Mouse (Mus musculus) small intestine, adult 2 months (tissue): ENCODE results near the gene Pomgnt1. TPM values are rescaled to one million over a fixed set of nuclear protein-coding genes. Genes with fewer than 3 reads are reported as not detected.

Experiments
- H3K27ac ChIP-seq: fragments of 200-500 bp; 2 replicates; pipeline ENCODE4 v1.5.1; 2012; ENCODE audit warnings: low read depth, low read length, control low read depth, inconsistent platforms; ENCODE audit not compliant: insufficient read depth
- H3K27me3 ChIP-seq: fragments of 200-500 bp; 2 replicates; pipeline ENCODE4 v1.6.1; 2012; ENCODE audit warnings: mild to moderate bottlenecking, moderate library complexity, low read length, inconsistent platforms; ENCODE audit not compliant: control insufficient read depth, insufficient read depth
- H3K36me3 ChIP-seq: fragments of 200-500 bp; 2 replicates; pipeline ENCODE4 v1.6.1; 2012; ENCODE audit warnings: mild to moderate bottlenecking, low read length, control low read depth, inconsistent platforms; ENCODE audit not compliant: control insufficient read depth, insufficient read depth
- H3K4me1 ChIP-seq: fragments of 200-500 bp; 2 replicates; pipeline ENCODE4 v1.6.1; 2012; ENCODE audit warnings: low read length, inconsistent platforms, mixed read lengths; ENCODE audit not compliant: control insufficient read depth, insufficient read depth, insufficient read length
- H3K4me3 ChIP-seq: fragments of 200-500 bp; 2 replicates; pipeline ENCODE4 v1.5.1; 2012; ENCODE audit warnings: low read depth, mild to moderate bottlenecking, control low read depth, inconsistent platforms, low read length, moderate library complexity
- CTCF ChIP-seq: fragments of 200-500 bp; IDR thresholded peaks from 2 replicates; pipeline ENCODE4 v1.5.1; 2012; ENCODE audit warnings: low read depth, mild to moderate bottlenecking, control low read depth, inconsistent platforms, low read length, moderate library complexity, mixed read lengths; ENCODE audit not compliant: insufficient replicate concordance, insufficient read length; ENCODE audit errors: extremely low read depth
- POLR2A ChIP-seq: fragments of 200-500 bp; IDR thresholded peaks from 2 replicates; pipeline ENCODE4 v1.6.1; 2012; ENCODE audit warnings: low read depth, mild to moderate bottlenecking, control low read depth, inconsistent platforms, low read length, moderate library complexity
- WGBS: fragments of 180-500 bp; shearing (Covaris S2); methylation state at CpG from one replicate; pipeline ENCODE4 v1.1.7; 2018; 5-methylcytosine and 5-hydroxymethylcytosine counted together
- polyA plus RNA-seq: library from polyadenylated mRNA; depleted of rRNA; stranded (reverse); fragments of >200 nt; gene quantifications from 2 replicates; pipeline ENCODE4 v1.2.3, GENCODE M21; 2012

Gene Pomgnt1
- polyA plus RNA-seq, 1 experiment, result 10.5 TPM

DNA sequence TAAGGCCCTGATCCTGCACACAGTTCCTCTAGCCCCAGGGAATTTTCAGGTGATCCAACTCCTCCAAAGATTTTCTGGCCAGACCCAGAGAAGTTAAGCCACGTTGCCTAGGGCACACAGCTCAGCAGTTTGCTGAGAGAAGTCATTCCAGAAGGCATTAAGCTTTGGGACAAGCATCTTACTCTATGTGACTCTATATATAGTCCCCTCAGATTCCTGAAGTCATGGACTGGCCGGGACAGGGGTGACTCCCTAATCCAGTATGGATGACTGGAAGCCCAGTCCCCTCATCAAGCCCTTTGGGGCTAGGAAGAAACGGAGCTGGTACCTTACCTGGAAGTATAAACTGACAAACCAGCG is 27.2 kb downstream of the Pomgnt1 start:
- H3K27ac ChIP-seq, result 0 out of 2 replicates have a peak overlapping the region, but pooled peaks have one; percentile 0
- no peaks in the 10 kb centered on the region for H3K27me3 ChIP-seq
- H3K36me3 ChIP-seq, result peaks cover 27% of the 10 kb centered on the region
- no peak for TF ChIP-seq POLR2A
- TF ChIP-seq CTCF, result no peak
- WGBS, result 9% methylated on average over 4 of the region's 4 CpGs
- H3K4me3 ChIP-seq, result peak overlapping the region; percentile 68
- H3K4me1 ChIP-seq, result peaks cover 3% of the 10 kb centered on the region; the same call in 1 of the 2 replicates

DNA sequence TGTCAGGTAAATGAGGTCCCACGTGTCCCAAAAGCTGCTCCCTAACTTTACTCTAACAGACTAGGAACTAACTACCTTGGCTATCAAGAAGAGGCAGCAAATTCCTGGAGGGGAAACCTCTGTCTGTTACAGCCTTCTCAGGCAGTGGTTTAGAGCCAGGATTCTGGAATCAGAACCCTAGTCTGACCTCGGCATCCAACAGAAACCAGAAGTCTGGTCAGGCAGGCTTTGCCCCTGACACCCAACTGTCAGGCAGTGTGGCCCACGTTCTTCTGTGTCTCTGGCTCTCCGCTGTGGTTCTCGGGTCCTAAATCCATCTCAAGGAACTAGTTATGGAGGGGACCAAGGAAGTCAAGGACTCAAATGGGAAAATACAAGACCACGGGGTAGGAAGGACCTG is 27.6 kb downstream of the Pomgnt1 start, which contains the start of gene Lurap1:
Gene Lurap1 (minus strand): TSS at position 101 of the 400 bp plus-strand sequence.
- Histone ChIP-seq H3K4me1 (peaks cover 3% of the 10 kb centered on the region; the same call in 1 of the 2 replicates), H3K27ac (peak within 1 kb of the TSS; percentile 74), H3K27me3 (no peaks in the 10 kb centered on the region), H3K4me3 (peak within 1 kb of the TSS; percentile 92), H3K36me3 (peaks cover 30% of the 10 kb centered on the region)
- TF ChIP-seq CTCF, result no peak
- no peak for TF ChIP-seq POLR2A
- WGBS, result 52% methylated on average over 6 of the region's 6 CpGs

DNA sequence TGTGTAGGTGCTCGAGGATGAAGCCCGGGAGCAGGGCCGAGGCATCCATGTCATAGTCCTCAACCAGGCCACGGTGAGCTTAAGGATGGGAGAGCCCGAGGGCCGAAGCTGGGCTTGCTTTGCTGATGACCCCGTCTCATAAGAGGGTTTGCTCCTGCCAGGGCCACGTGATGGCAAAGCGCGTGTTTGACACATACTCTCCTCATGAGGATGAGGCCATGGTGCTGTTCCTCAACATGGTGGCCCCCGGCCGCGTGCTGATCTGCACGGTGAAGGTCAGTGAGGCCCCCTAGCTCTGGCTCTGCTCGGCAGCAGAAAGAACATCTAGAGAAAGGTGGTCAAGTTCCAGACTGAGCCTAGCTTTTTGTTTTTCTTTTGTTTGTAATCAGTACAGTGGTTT is 29.1 kb downstream of the Pomgnt1 start:
- H3K36me3 ChIP-seq, result peaks cover 35% of the 10 kb centered on the region
- TF ChIP-seq POLR2A (no peak), CTCF (no peak)
- peaks cover 3% of the 10 kb centered on the region; the same call in 1 of the 2 replicates for H3K4me1 ChIP-seq
- no peak overlapping the region for H3K4me3 ChIP-seq
- WGBS, result 94% methylated on average over 15 of the region's 15 CpGs
- H3K27ac ChIP-seq, result no peak overlapping the region
- no peaks in the 10 kb centered on the region for H3K27me3 ChIP-seq

DNA sequence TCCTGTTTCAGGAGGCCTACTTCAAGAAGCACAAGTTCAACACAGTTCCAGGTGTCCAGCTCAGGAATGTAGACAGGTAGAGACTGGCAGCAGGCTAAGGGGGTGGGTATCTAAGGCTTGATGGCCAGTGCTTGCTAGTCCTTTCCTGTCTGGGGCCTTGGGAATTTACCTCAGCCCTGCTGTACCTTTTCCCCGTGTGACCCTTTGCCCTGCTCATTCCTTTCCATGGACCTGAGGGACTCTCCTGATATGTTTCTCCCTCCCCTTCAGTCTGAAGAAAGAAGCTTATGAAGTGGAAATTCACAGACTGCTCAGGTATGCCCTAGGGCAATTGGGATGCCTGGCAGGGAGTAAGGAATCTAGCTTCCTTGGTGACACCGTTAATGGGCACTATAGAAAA is 34.2 kb downstream of the Pomgnt1 start:
- 86% methylated on average over 2 of the region's 2 CpGs for WGBS
- no peak overlapping the region for H3K4me3 ChIP-seq
- peaks cover 48% of the 10 kb centered on the region for H3K36me3 ChIP-seq
- H3K4me1 ChIP-seq, result peaks cover 2% of the 10 kb centered on the region; the same call in 1 of the 2 replicates
- TF ChIP-seq POLR2A (no peak), CTCF (no peak)
- no peaks in the 10 kb centered on the region for H3K27me3 ChIP-seq
- no peak overlapping the region for H3K27ac ChIP-seq

DNA sequence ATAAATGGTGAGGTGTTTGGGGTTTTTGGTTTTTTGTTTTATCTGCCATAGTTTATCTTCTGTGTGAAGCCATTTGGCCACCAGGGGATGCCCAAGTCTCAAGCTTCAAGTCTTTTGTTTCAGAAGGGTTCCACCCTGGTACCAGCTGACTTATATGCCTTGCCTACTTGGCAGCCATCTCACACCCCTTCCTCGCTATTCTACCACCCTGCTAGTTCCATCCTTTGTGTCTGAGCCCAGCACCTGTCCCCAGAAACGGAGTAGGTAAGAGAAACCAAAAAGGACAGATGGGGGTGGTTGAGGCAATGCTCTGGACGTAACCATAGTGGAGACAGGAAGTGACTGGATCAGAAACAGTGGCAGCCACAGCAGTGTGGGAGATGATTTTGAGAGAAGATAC is 36.3 kb downstream of the Pomgnt1 start:
- no peaks in the 10 kb centered on the region for H3K27me3 ChIP-seq
- H3K27ac ChIP-seq, result no peak overlapping the region
- no peak overlapping the region for H3K4me3 ChIP-seq
- H3K36me3 ChIP-seq, result peaks cover 36% of the 10 kb centered on the region
- WGBS, result 56% methylated on average over 3 of the region's 3 CpGs
- peaks cover 11% of the 10 kb centered on the region; the same call in 1 of the 2 replicates for H3K4me1 ChIP-seq
- no peak for TF ChIP-seq CTCF
- TF ChIP-seq POLR2A, result no peak

DNA sequence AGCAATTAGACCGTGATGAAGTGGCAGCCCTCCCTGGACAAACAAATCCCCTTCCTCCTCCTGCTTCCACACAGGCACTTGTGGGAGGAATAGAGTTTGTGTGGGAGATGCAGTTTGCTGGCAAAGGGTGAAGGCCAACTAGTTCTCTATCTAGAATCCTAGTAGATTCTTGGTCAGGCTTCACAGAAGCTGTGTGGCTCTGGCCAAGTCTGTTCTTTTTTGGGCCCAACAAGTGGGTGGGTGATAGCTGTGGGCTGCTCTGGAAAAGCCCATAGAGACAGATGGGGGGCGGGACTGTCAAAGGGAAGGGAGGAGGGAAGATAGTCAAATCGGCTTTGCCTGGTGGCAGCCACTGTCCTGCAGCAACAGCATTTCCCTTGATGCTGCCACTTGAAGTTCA is 37.1 kb downstream of the Pomgnt1 start:
- H3K27me3 ChIP-seq, result no peaks in the 10 kb centered on the region
- no peak overlapping the region for H3K4me3 ChIP-seq
- TF ChIP-seq POLR2A (no peak), CTCF (no peak)
- no peak overlapping the region for H3K27ac ChIP-seq
- peaks cover 28% of the 10 kb centered on the region for H3K36me3 ChIP-seq
- WGBS, result 83% methylated on average over 3 of the region's 3 CpGs
- H3K4me1 ChIP-seq, result peaks cover 16% of the 10 kb centered on the region; the same call in 1 of the 2 replicates

DNA sequence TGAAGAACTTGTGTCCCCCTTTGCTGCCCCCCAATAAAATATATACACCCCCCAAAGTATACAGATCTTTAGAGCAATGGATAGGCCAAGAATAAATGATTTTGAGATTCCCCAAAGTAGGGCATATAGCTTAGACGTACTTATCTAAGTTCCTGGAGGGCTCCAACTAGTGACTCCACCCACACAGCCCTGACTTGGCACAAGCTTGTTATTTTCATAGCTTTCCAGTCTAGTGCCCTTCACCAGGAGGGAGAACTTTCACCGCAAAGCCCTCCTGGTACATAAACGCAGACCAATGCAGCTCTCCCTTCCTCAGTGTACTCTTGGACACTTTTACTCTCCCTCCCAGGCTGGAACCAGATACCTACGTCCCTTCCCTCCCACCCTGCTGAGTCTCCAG is 38.5 kb downstream of the Pomgnt1 start:
- peaks cover 22% of the 10 kb centered on the region for H3K36me3 ChIP-seq
- no peaks in the 10 kb centered on the region for H3K27me3 ChIP-seq
- WGBS, result 33% methylated on average over 4 of the region's 4 CpGs
- no peak overlapping the region for H3K27ac ChIP-seq
- no peak overlapping the region for H3K4me3 ChIP-seq
- TF ChIP-seq POLR2A (no peak), CTCF (no peak)
- peaks cover 21% of the 10 kb centered on the region; the same call in 1 of the 2 replicates for H3K4me1 ChIP-seq
